Mouse (Mus musculus) CH12.LX (cell line): ENCODE measurements around the gene C130074G19Rik. TPM values are rescaled to one million over a fixed set of nuclear protein-coding genes. Genes with fewer than 3 reads are reported as not detected.

Experiments used
- DNase-seq: peaks from one replicate; pipeline ENCODE4 v3.0.0-alpha.2; 2013; ENCODE audit errors: extremely low read depth
- H3K27ac ChIP-seq: 2 replicates; pipeline ENCODE4 v1.5.1; 2012; ENCODE audit warnings: low read depth, mild to moderate bottlenecking, control low read depth, moderate library complexity; ENCODE audit not compliant: insufficient read depth
- H3K27me3 ChIP-seq: replicated peaks from 2 replicates; pipeline ENCODE3; 2012; ENCODE audit warnings: inconsistent platforms
- H3K36me3 ChIP-seq, 2 experiments: replicated peaks in 1 of 2; 2 replicates each; pipeline versions ENCODE3 to v1.6.1; 2012; ENCODE audit warnings: inconsistent platforms in 1 of 2, low read length in 1 of 2, mild to moderate bottlenecking in 1 of 2, mixed read lengths in 1 of 2, moderate library complexity in 1 of 2; ENCODE audit not compliant: control insufficient read depth in 1 of 2, insufficient read depth in 1 of 2
- H3K4me1 ChIP-seq, 2 experiments: 2 replicates each; pipeline ENCODE4 v1.6.1; 2012; ENCODE audit warnings: inconsistent platforms in 1 of 2, moderate library complexity in 1 of 2; ENCODE audit not compliant: insufficient read depth in 2 of 2, control insufficient read depth in 1 of 2
- H3K4me2 ChIP-seq: 2 replicates; pipeline ENCODE4 v1.6.1; 2012; ENCODE audit warnings: low read depth, mild to moderate bottlenecking, control low read depth; ENCODE audit not compliant: poor library complexity, insufficient read depth, severe bottlenecking
- H3K4me3 ChIP-seq, 3 experiments: fragments of 150-350 bp in 1 of 3; sonication (generic) in 1 of 3; replicated peaks in 1 of 3; 2 replicates each; pipeline versions ENCODE3 to v1.5.1; 2011 to 2012; ENCODE audit warnings: low read depth in 2 of 3, low read length in 2 of 3, mild to moderate bottlenecking in 2 of 3, moderate library complexity in 2 of 3, control low read depth in 1 of 3, improper control_type of control experiment in 1 of 3, inconsistent platforms in 1 of 3, mixed read lengths in 1 of 3; ENCODE audit not compliant: poor library complexity in 1 of 3
- H3K79me2 ChIP-seq: replicated peaks from 2 replicates; pipeline ENCODE4 v1.6.1; 2012; ENCODE audit warnings: mild to moderate bottlenecking, moderate library complexity; ENCODE audit not compliant: control insufficient read depth, poor library complexity, insufficient read depth, severe bottlenecking; ENCODE audit errors: extremely low read depth
- H3K9ac ChIP-seq: 2 replicates; pipeline ENCODE4 v1.6.1; 2012; ENCODE audit warnings: low read depth, mild to moderate bottlenecking, control low read depth, moderate library complexity; ENCODE audit not compliant: insufficient read depth
- H3K9me3 ChIP-seq: replicated peaks from 2 replicates; pipeline ENCODE3; 2012; ENCODE audit warnings: low read length, inconsistent platforms, mixed read lengths
- BHLHE40 ChIP-seq: IDR thresholded peaks from 2 replicates; pipeline ENCODE4 v1.6.1; 2011; ENCODE audit warnings: mild to moderate bottlenecking, low read depth, low read length, improper control_type of control experiment
- CHD1 ChIP-seq: IDR thresholded peaks from 2 replicates; pipeline ENCODE4 v1.6.1; 2012; ENCODE audit warnings: low read depth, low read length, improper control_type of control experiment, inconsistent platforms
- CHD2 ChIP-seq: IDR thresholded peaks from 2 replicates; pipeline ENCODE4 v1.6.1; 2011; ENCODE audit warnings: low read length, improper control_type of control experiment
- ELF1 ChIP-seq: IDR thresholded peaks from 2 replicates; pipeline ENCODE4 v1.6.1; 2014; ENCODE audit warnings: low read depth, mild to moderate bottlenecking, inconsistent platforms, low read length, improper control_type of control experiment
- GABPA ChIP-seq: IDR thresholded peaks from 2 replicates; pipeline ENCODE4 v1.6.1; 2012; ENCODE audit warnings: low read depth, low read length, improper control_type of control experiment, inconsistent platforms; ENCODE audit not compliant: insufficient replicate concordance
- MAX ChIP-seq: IDR thresholded peaks from 2 replicates; pipeline ENCODE4 v1.6.1; 2011; ENCODE audit warnings: low read length, improper control_type of control experiment
- MAZ ChIP-seq: IDR thresholded peaks from 2 replicates; pipeline ENCODE4 v1.6.1; 2012; ENCODE audit warnings: low read depth, mild to moderate bottlenecking, inconsistent platforms, low read length, improper control_type of control experiment, moderate library complexity
- POLR2A ChIP-seq: IDR thresholded peaks from 2 replicates; pipeline ENCODE4 v1.6.1; 2011; ENCODE audit warnings: low read depth, mild to moderate bottlenecking, improper control_type of control experiment, low read length
- USF1 ChIP-seq: IDR thresholded peaks from 2 replicates; pipeline ENCODE4 v1.6.1; 2014; ENCODE audit warnings: low read depth, mild to moderate bottlenecking, inconsistent platforms, low read length, improper control_type of control experiment
- dilution Hi-C: fragments of 300-500 bp; cut with MboI; formaldehyde crosslinking; loops from 2 replicates; pipeline ENCODE4 v1.14.3; 2020; ENCODE audit warnings: low sequenced_read_pairs; ENCODE audit not compliant: extremely low pct_unique_long_range_greater_than_20kb, extremely low pct_ligation_motif_present
- in situ Hi-C: fragments of 300-500 bp; cut with MboI; formaldehyde crosslinking; loops from 3 replicates; pipeline ENCODE4 v1.14.3; 2019; ENCODE audit warnings: low sequenced_read_pairs, low pct_ligation_motif_present, low pct_unique_long_range_greater_than_20kb, mixed read lengths
- polyA plus RNA-seq: library from polyadenylated mRNA; unstranded; fragments of >175 nt; gene quantifications from 2 replicates; pipeline ENCODE4 v1.2.1, GENCODE M21; 2012; ENCODE audit warnings: low read depth; ENCODE audit not compliant: insufficient read length
- total RNA-seq, 2 experiments: library from RNA; depleted of rRNA; stranded (reverse); fragments of 300-350 nt in 1 of 2; fragments of >200 nt in 1 of 2; gene quantifications; 2 replicates each; pipeline ENCODE4 v1.2.3; 2012 to 2014

Gene C130074G19Rik
- total and polyA plus RNA-seq, 3 experiments, result not detected

DNA sequence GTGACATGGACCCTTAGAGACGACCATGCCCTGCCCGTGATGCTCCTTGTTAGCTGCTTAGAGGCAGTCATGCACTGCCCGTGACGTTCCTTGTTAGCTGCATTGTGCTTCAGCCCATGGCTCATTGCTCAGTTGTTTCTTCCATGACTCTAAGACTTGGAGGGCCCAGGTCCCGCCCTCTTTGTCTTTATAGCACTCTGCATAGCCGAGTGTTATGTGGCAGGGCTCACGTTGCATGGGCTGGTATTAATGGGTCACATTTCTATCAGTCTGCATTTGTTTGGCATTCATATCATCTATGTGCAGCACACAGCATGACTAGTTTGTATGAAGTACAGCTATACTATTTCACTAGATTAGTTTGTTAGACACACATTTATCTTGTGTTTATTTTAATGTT, 20.7 kb upstream of the C130074G19Rik start:
- no peaks in the 10 kb centered on the region for H3K79me2 ChIP-seq
- H3K27me3 ChIP-seq, result no peaks in the 10 kb centered on the region
- DNase-seq, result no peak
- dilution Hi-C loops (no loop called here), in situ Hi-C loops (no loop called here)
- H3K36me3 ChIP-seq, result no peaks in the 10 kb centered on the region
- H3K9ac ChIP-seq, result no peak overlapping the region
- peaks cover 0 to 5% of the 10 kb centered on the region in 2 experiments; a peak in 3 of 4 replicates for H3K4me1 ChIP-seq
- TF ChIP-seq USF1, result no peak
- no peak for TF ChIP-seq CHD2
- no peak for TF ChIP-seq MAZ
- no peak for TF ChIP-seq POLR2A
- TF ChIP-seq GABPA, result no peak
- no peak for TF ChIP-seq MAX
- no peak for TF ChIP-seq BHLHE40
- TF ChIP-seq CHD1, result no peak
- no peaks in the 10 kb centered on the region for H3K9me3 ChIP-seq
- H3K4me2 ChIP-seq, result no peak overlapping the region
- no peak overlapping the region for H3K27ac ChIP-seq
- no peak overlapping the region for H3K4me3 ChIP-seq

DNA sequence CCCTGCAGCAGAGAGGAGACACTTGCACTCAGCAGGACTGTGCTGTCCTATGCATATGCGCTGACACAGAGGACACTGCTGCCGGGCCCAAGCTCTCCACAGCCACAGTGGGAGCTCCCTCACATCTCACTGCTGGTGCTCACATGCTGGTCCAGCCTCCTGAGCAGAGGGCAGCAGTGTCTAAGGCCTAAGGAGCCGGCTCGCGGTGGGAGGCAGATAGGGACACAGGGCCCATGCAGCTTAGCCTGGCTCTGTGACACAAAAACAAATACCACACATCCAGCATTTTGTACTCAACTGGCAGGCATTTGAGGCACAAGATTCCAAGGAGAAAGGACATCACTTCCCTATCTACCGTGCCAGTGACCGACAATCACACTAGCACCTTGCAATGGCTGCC, 19.9 kb upstream of the C130074G19Rik start:
- Histone ChIP-seq H3K9ac (no peak overlapping the region), H3K4me2 (no peak overlapping the region), H3K27ac (no peak overlapping the region), H3K27me3 (no peaks in the 10 kb centered on the region), H3K79me2 (no peaks in the 10 kb centered on the region), H3K4me1 (peaks cover 0 to under 1% of the 10 kb centered on the region in 2 experiments; a peak in 1 of 4 replicates), H3K36me3 (no peaks in the 10 kb centered on the region), H3K4me3 (no peak overlapping the region), H3K9me3 (no peaks in the 10 kb centered on the region)
- no peak for TF ChIP-seq ELF1
- no peak for DNase-seq
- dilution Hi-C loops, result no loop called here
- in situ Hi-C loops, result no loop called here

DNA sequence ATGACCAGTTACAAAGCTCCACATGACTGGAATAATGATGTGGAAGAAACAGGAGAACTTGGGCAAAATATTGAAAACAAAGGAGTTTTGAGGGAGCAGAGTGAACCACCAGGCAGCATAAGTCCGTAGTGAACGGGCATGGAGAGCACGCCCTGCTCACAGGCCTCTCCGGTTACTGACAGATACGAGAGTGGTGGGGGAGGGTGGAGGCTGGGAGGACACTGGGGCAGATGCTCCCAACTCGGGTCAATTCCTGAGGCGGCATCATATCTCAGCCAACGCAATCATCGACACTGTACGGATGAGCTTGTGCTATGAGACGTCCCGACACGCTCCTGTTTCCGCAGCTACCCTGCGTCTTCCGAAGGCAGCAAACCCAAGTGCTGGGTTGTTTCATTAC, 14.3 kb upstream of the C130074G19Rik start:
- H3K27me3 ChIP-seq, result no peaks in the 10 kb centered on the region
- in situ Hi-C loops, result no loop called here
- no peaks in the 10 kb centered on the region for H3K79me2 ChIP-seq
- no peak overlapping the region for H3K9ac ChIP-seq
- H3K4me1 ChIP-seq, result peaks cover 0 to 5% of the 10 kb centered on the region in 2 experiments; a peak in 2 of 4 replicates
- TF ChIP-seq CHD1, result no peak
- H3K36me3 ChIP-seq, result no peaks in the 10 kb centered on the region
- dilution Hi-C loops, result no loop called here
- H3K27ac ChIP-seq, result no peak overlapping the region
- no peak for DNase-seq
- no peaks in the 10 kb centered on the region for H3K9me3 ChIP-seq
- H3K4me2 ChIP-seq, result no peak overlapping the region
- H3K4me3 ChIP-seq, result no peak overlapping the region
